Mouse (Mus musculus) megakaryocyte progenitor cell, adult 5-6 weeks (primary cell): ENCODE data around the gene Arl4c. TPM values are rescaled to one million over a fixed set of nuclear protein-coding genes. Genes with fewer than 3 reads are reported as not detected.

Source experiments
- ATAC-seq: replicated peaks from 2 replicates; pipeline ENCODE4 v1.8.0; 2016; ENCODE audit warnings: mild to moderate bottlenecking, moderate TSS enrichment, inconsistent platforms; ENCODE audit not compliant: poor library complexity
- total RNA-seq, 2 experiments: library from RNA; stranded (forward) in 1 of 2; stranded (reverse) in 1 of 2; fragments of 157-497, 149-512 nt in 1 of 2; fragments of 200-1000 nt in 1 of 2; gene quantifications; 2 replicates each; pipeline versions ENCODE4 v1.2.3 to v1.2.4; 2015 to 2017

Gene Arl4c
- total RNA-seq, 2 experiments from 2014 or later: 3.3 to 5.0 TPM

DNA sequence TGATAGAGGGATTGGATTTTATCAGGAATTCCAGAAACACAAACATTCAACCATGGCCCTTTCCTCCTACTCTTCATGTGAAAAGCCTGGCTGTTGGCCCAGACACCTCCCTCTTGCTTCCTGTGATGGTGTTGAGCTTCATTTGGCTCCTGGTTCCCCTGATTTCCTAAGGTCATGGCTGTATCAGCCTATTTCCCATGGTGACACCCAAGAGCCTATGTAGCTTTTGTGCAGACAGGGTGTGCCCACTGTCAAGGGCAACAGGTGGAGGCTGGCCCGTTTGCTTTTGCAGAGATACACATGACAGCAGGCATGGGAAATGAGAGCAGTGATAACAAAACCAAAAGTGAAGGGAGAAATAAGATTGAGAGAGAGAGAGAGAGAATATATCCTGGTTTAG, 76.8 kb downstream of the Arl4c start:
- ATAC-seq: no peak

DNA sequence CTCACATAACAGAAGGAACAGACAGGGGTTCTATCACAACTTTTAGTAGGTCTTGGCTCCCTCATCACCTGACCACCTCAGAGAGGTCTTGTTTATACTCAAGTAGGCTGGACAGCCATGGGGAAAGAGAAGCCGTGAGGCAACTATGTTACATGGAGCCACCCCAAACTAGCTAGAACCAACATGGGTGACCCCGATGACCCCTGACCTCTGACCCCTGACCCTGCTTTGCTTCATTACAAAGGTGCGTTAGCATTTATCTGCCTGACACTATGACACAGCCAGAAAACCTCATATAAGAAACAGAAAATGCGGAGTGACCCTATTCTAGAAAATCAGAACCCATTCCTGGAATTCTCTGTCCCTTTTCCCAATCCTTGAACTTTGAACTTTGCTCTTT, 77.6 kb downstream of the Arl4c start:
- ATAC-seq: no peak

DNA sequence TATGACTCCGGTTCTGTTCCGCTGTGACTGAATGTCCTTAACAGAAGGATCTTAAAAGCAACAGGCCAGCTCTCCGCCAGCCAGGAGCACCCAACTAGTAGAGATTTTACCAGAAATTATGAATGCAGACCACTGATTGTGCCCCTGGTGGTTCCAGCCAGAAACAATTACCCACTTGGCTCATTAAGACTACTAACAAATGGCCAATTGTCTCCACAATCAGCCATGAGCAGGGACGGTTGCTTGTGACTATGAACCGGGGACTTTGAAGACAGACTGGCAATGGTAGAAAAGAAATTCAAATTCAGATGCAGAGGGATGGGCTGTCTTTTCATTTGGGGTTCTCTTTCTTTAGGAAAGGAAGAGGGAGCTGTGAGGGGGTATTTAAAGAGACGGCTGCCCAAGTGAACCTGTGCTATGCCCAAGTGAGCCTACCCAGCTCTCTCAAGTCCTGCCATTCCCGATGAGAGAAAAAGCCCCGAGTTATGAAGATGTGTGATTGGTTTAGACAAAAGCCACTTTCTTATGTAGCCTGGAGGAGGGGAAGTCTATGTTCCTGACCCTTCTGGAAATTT, 78.4 kb downstream of the Arl4c start:
- no peak for ATAC-seq

Other genes with a start within 250 kb of the Arl4c start
- gene Glrp1, start 192.2 kb downstream of the Arl4c start, total RNA-seq (2015): 1.8 and 3.0 TPM in 2 replicates
- gene Glrp1, start 192.2 kb downstream of the Arl4c start, total RNA-seq (2017): 1.3 TPM in 2 replicates